Mouse (Mus musculus) testis, adult 2 months (tissue): ENCODE data around the gene Gm47289. TPM values are rescaled to one million over a fixed set of nuclear protein-coding genes. Genes with fewer than 3 reads are reported as not detected.

ENCODE experiments used
- H3K27ac ChIP-seq: fragments of 200-500 bp; 2 replicates; pipeline ENCODE4 v1.5.1; 2012; ENCODE audit warnings: low read depth, low read length; ENCODE audit not compliant: control insufficient read depth, insufficient read depth
- H3K27me3 ChIP-seq: fragments of 200-500 bp; 2 replicates; pipeline ENCODE4 v1.6.1; 2012; ENCODE audit warnings: mild to moderate bottlenecking, low read length, moderate library complexity; ENCODE audit not compliant: control insufficient read depth, insufficient read depth
- H3K36me3 ChIP-seq: fragments of 200-500 bp; 2 replicates; pipeline ENCODE4 v1.6.1; 2012; ENCODE audit warnings: mild to moderate bottlenecking, low read length; ENCODE audit not compliant: control insufficient read depth, insufficient read depth
- H3K4me1 ChIP-seq: fragments of 200-500 bp; 2 replicates; pipeline ENCODE4 v1.6.1; 2012; ENCODE audit warnings: low read length; ENCODE audit not compliant: control insufficient read depth, insufficient read depth
- H3K4me3 ChIP-seq: fragments of 200-500 bp; 2 replicates; pipeline ENCODE4 v1.5.1; 2012; ENCODE audit warnings: low read depth, mild to moderate bottlenecking, low read length, moderate library complexity, mixed read lengths; ENCODE audit not compliant: control insufficient read depth
- CTCF ChIP-seq: fragments of 200-500 bp; IDR thresholded peaks from 2 replicates; pipeline ENCODE4 v1.5.1; 2012; ENCODE audit warnings: low read depth, mild to moderate bottlenecking, inconsistent platforms, low read length, moderate library complexity; ENCODE audit not compliant: control insufficient read depth, insufficient read depth, insufficient replicate concordance
- POLR2A ChIP-seq: fragments of 200-500 bp; IDR thresholded peaks from 2 replicates; pipeline ENCODE4 v1.6.1; 2012; ENCODE audit warnings: low read depth, mild to moderate bottlenecking, inconsistent platforms, low read length, moderate library complexity; ENCODE audit not compliant: control insufficient read depth
- polyA plus RNA-seq: library from polyadenylated mRNA; depleted of rRNA; stranded (reverse); fragments of >200 nt; gene quantifications from 2 replicates; pipeline ENCODE4 v1.2.3, GENCODE M21; 2012; rRNA removed

The Gm47289 gene
- not detected in 2 replicates for polyA plus RNA-seq

GRCm38 (mm10) chr9:119158861-119159260 lies at the start of gene Gm47289:
TSS of gene Gm47289 (plus strand) at chr9:119159161.
- Histone ChIP-seq H3K4me3 (no peak within 1 kb of the TSS), H3K4me1 (peaks cover 6% of the 10 kb centered on the region), H3K27me3 (no peaks in the 10 kb centered on the region), H3K36me3 (no peaks in the 10 kb centered on the region), H3K27ac (no peak within 1 kb of the TSS)
- TF ChIP-seq POLR2A (no peak), CTCF (no peak)

DNA sequence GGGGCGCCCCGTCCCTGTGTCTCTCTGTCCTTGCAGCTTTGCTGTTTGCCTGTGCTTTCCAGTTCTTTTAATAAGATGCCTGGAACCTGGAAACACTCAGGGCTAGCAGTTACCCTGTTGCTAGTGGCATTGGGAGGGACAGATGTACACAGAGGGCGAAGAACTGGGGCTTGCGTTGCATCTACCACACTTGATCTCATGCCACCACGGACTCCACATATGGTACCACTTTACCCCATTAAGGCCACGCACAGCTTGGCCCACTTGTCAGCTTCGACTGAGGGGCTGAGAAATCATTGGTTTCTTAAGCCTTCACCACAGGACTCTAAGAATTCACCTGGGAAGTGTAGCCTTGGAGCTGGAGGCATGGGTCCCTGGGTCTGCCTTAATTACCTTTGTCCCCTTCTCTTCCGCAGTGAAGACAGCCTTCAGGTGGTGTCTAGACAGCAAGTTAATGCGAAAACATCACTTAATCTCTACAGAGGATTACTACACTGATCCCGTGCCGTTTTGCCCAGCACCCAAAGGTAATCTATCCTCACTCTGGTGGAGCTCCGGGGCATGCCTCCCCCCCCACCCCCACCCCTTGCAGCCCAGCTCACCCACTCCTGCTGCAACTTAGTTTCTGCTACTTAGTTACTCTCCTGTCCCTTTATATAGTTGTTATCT lies 49.1 kb upstream of the Gm47289 start:
- Histone ChIP-seq H3K27ac (no peak overlapping the region), H3K27me3 (no peaks in the 10 kb centered on the region), H3K4me1 (peaks cover 2% of the 10 kb centered on the region), H3K36me3 (no peaks in the 10 kb centered on the region; the same call in 1 of the 2 replicates), H3K4me3 (no peak overlapping the region)
- TF ChIP-seq CTCF: no peak
- no peak for TF ChIP-seq POLR2A

DNA sequence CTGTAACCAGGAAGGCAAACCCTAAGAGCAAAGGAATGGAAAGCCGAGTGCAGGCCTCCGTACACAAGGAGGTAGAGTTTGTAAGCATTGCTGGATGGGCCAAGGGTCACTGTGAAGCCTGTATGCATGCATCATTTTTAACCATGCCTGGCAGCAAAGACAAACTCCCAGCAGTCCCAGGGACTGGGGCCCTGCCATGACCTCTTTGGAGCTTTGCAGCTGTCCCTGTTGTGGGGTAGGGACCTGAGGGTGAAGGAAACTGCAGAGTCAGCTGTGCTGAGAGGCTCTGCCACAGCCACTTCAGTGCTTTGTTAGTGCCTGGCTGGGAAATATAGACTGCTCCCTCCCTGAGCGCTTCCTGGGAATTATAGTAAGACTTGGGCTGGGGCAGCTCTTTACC lies 48.3 kb upstream of the Gm47289 start:
- H3K4me1 ChIP-seq: peaks cover 6% of the 10 kb centered on the region
- no peak overlapping the region for H3K4me3 ChIP-seq
- H3K27ac ChIP-seq: no peak overlapping the region
- peaks cover 3% of the 10 kb centered on the region; the same call in 1 of the 2 replicates for H3K36me3 ChIP-seq
- H3K27me3 ChIP-seq: no peaks in the 10 kb centered on the region
- TF ChIP-seq POLR2A (no peak), CTCF (no peak)

DNA sequence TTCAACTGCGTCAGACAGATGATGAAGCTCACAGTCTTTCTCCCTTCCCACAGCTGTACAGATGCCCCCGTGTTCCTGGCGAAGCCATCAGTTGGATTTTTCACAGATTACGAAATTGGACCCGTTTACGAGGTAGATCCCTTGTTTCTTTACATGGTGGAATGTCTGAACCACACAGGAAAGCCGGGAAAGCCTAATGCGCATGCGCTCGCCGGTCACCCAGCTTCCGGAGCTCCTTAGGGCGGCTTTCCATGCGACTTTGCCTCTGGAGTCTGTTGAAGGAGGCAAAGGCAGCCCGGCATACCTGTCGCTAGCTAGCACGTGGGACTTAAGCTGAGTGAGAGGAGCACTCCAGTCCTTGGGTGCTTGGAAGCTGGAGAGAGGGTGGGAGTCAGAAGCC lies 44.0 kb upstream of the Gm47289 start:
- H3K4me1 ChIP-seq: peaks cover 6% of the 10 kb centered on the region
- TF ChIP-seq POLR2A (no peak), CTCF (no peak)
- H3K4me3 ChIP-seq: peak overlapping the region; percentile 42
- H3K27me3 ChIP-seq: no peaks in the 10 kb centered on the region
- no peak overlapping the region for H3K27ac ChIP-seq
- H3K36me3 ChIP-seq: peaks cover 3% of the 10 kb centered on the region; the same call in 1 of the 2 replicates

GRCm38 (mm10) chr9:119119409-119120167 lies 39.4 kb upstream of the Gm47289 start:
- TF ChIP-seq CTCF: no peak
- no peak for TF ChIP-seq POLR2A
- no peaks in the 10 kb centered on the region for H3K27me3 ChIP-seq
- no peak overlapping the region for H3K27ac ChIP-seq
- peaks cover 3% of the 10 kb centered on the region for H3K36me3 ChIP-seq
- peaks cover 6% of the 10 kb centered on the region for H3K4me1 ChIP-seq
- H3K4me3 ChIP-seq: no peak overlapping the region

GRCm38 (mm10) chr9:119120168-119120560 lies 38.8 kb upstream of the Gm47289 start:
- Histone ChIP-seq H3K4me3 (no peak overlapping the region), H3K4me1 (peaks cover under 1% of the 10 kb centered on the region), H3K27me3 (no peaks in the 10 kb centered on the region), H3K27ac (no peak overlapping the region), H3K36me3 (peaks cover 1% of the 10 kb centered on the region)
- no peak for TF ChIP-seq POLR2A
- TF ChIP-seq CTCF: no peak

GRCm38 (mm10) chr9:119122596-119123369 lies 36.2 kb upstream of the Gm47289 start:
- Histone ChIP-seq H3K27me3 (no peaks in the 10 kb centered on the region), H3K36me3 (no peaks in the 10 kb centered on the region; the same call in none of the 2 replicates), H3K4me3 (no peak overlapping the region), H3K4me1 (no peaks in the 10 kb centered on the region), H3K27ac (no peak overlapping the region)
- no peak for TF ChIP-seq POLR2A
- no peak for TF ChIP-seq CTCF
